Mouse (Mus musculus) thymus, adult 2 months (tissue): ENCODE results near the gene Ceacam18.

Experiments used
- CTCF ChIP-seq: fragments of 200-500 bp; IDR thresholded peaks from 2 replicates; pipeline ENCODE4 v1.5.1; 2012; ENCODE audit warnings: mild to moderate bottlenecking, control low read depth, low read length, moderate library complexity, borderline replicate concordance; ENCODE audit not compliant: control insufficient read depth, poor library complexity, insufficient read depth; ENCODE audit errors: extremely low read depth
- POLR2A ChIP-seq: fragments of 200-500 bp; IDR thresholded peaks from 2 replicates; pipeline ENCODE4 v1.6.1; 2012; ENCODE audit warnings: mild to moderate bottlenecking, low read length, control low read depth, moderate library complexity; ENCODE audit not compliant: control insufficient read depth, poor library complexity, insufficient read depth; ENCODE audit errors: extremely low read depth

DNA sequence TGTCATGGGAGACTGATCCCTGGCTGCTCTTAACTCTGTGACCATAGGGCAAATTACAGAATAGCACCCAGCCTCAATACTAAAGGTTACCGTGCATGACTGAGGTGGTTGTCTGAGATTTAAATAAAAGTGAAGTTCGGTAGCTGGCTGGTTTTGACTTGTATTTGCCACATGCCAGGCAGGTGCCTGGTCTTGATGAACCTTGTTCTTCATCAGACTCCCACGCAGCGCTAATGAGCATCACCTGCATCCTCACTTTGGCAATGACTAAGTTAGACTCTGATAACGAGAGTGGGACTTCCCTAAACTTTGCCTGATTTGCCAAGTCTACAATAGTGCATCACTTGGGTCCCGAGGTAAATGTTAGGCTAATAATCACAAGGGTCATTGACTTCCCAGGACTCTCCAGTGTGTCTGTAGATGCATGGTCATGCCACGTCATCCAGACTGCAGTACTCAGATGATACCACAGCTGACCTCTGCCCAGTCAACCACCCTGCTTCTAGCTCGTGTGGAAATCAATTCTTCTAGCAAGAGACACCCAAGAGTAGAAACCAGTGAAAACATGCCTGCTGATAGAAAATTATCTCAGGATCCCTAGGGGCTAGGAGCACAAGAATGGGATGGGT lies 8.6 kb upstream of the Ceacam18 start:
- TF ChIP-seq CTCF: no peak
- no peak for TF ChIP-seq POLR2A
